Mouse (Mus musculus) CH12.LX (cell line): Measurements from ENCODE around the gene Rfc1.

ENCODE experiments used
- CHD2 ChIP-seq: IDR thresholded peaks from 2 replicates; pipeline ENCODE4 v1.6.1; 2011; ENCODE audit warnings: low read length, improper control_type of control experiment
- CTCF ChIP-seq, 2 experiments: IDR thresholded peaks in 1 of 2; conservative IDR thresholded peaks in 1 of 2; 2 replicates each; pipeline ENCODE4 v1.5.1; 2011 to 2012; ENCODE audit warnings: low read depth in 2 of 2, low read length in 2 of 2, improper control_type of control experiment in 1 of 2, inconsistent platforms in 1 of 2, mild to moderate bottlenecking in 1 of 2, moderate library complexity in 1 of 2
- E2F4 ChIP-seq: IDR thresholded peaks from 2 replicates; pipeline ENCODE4 v1.6.1; 2011; ENCODE audit warnings: low read depth, low read length, improper control_type of control experiment; ENCODE audit not compliant: insufficient replicate concordance
- ELF1 ChIP-seq: IDR thresholded peaks from 2 replicates; pipeline ENCODE4 v1.6.1; 2014; ENCODE audit warnings: low read depth, mild to moderate bottlenecking, inconsistent platforms, low read length, improper control_type of control experiment
- EP300 ChIP-seq: IDR thresholded peaks from 2 replicates; pipeline ENCODE4 v1.6.1; 2011; ENCODE audit warnings: low read length, improper control_type of control experiment
- ETS1 ChIP-seq: conservative IDR thresholded peaks from 2 replicates; pipeline ENCODE4 v1.6.1; 2012; ENCODE audit warnings: low read depth, mild to moderate bottlenecking, inconsistent platforms, low read length, improper control_type of control experiment, moderate library complexity
- GABPA ChIP-seq: IDR thresholded peaks from 2 replicates; pipeline ENCODE4 v1.6.1; 2012; ENCODE audit warnings: low read depth, low read length, improper control_type of control experiment, inconsistent platforms; ENCODE audit not compliant: insufficient replicate concordance
- MXI1 ChIP-seq: IDR thresholded peaks from 2 replicates; pipeline ENCODE4 v1.6.1; 2011; ENCODE audit warnings: mild to moderate bottlenecking, low read depth, low read length, improper control_type of control experiment
- NRF1 ChIP-seq: IDR thresholded peaks from 2 replicates; pipeline ENCODE4 v1.6.1; 2014; ENCODE audit warnings: low read depth, mild to moderate bottlenecking, inconsistent platforms, low read length, improper control_type of control experiment, moderate library complexity
- PAX5 ChIP-seq: IDR thresholded peaks from 2 replicates; pipeline ENCODE4 v1.6.1; 2012; ENCODE audit warnings: low read length, inconsistent platforms, mixed read lengths
- POLR2A ChIP-seq: IDR thresholded peaks from 2 replicates; pipeline ENCODE4 v1.6.1; 2011; ENCODE audit warnings: low read depth, mild to moderate bottlenecking, improper control_type of control experiment, low read length
- ZC3H11A ChIP-seq: IDR thresholded peaks from 2 replicates; pipeline ENCODE4 v1.6.1; 2012; ENCODE audit warnings: low read depth, mild to moderate bottlenecking, inconsistent platforms, low read length, improper control_type of control experiment
- ZNF384 ChIP-seq: IDR thresholded peaks from 2 replicates; pipeline ENCODE4 v1.6.1; 2012; ENCODE audit warnings: low read depth, low read length, improper control_type of control experiment, inconsistent platforms

DNA sequence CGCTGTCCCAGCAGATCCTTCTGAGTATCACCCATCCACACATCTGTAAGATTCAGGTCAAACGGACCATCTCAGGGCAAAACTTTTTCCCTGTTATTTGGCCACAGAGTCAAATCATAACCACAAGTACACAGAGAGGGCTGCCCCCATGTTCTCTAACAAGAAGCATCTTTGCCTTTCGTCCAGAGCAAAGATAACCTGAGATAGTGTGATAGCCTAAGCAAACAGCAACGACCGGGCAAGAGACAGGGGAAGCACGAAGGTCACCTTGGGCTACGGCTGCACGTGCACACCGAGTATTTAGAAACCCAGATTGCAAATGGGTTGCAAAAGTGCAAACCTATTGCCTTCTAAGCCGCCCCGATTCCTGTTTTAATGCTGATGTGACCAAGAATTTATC lies 32.4 kb upstream of the Rfc1 start:
- TF ChIP-seq EP300 (no peak), NRF1 (no peak), POLR2A (no peak), CTCF (conservative IDR thresholded peaks at IDR 0.05 in 1 of 2, IDR thresholded peaks at IDR 0.05 in 1 of 2; ENCODE audit: low read depth in 2 of 2, low read length in 2 of 2) (no peak), CHD2 (no peak), ETS1 (no peak), PAX5 (no peak), MXI1 (no peak), ZC3H11A (no peak), ZNF384 (no peak), GABPA (no peak), ELF1 (no peak), E2F4 (no peak)
